Mouse (Mus musculus) hindbrain, embryonic 15.5 days (tissue): ENCODE measurements around the gene Gm20661. TPM values are rescaled to one million over a fixed set of nuclear protein-coding genes. Genes with fewer than 3 reads are reported as not detected.

Experiments
- ATAC-seq: fragments of 200-750 bp; cut with Nextera tagmentation; 2 replicates; pipeline ENCODE4 v1.8.0; 2017; ENCODE audit warnings: low read depth, moderate number of reproducible peaks, moderate TSS enrichment; ENCODE audit not compliant: low FRiP score
- H3K27ac ChIP-seq: fragments of 300-500 bp; sonication (generic); replicated peaks from 2 replicates; pipeline ENCODE4 v1.5.1; 2015; ENCODE audit warnings: mild to moderate bottlenecking, inconsistent platforms
- H3K27me3 ChIP-seq: fragments of 300-500 bp; sonication (generic); 2 replicates; pipeline ENCODE4 v1.6.1; 2015; ENCODE audit warnings: control low read depth, inconsistent platforms
- H3K36me3 ChIP-seq: fragments of 300-500 bp; sonication (generic); 2 replicates; pipeline ENCODE4 v1.6.1; 2015; ENCODE audit warnings: control low read depth, inconsistent platforms
- H3K4me1 ChIP-seq: fragments of 300-500 bp; sonication (generic); replicated peaks from 2 replicates; pipeline ENCODE4 v1.6.1; 2015; ENCODE audit warnings: control low read depth, inconsistent platforms
- H3K4me2 ChIP-seq: fragments of 300-500 bp; sonication (generic); 2 replicates; pipeline ENCODE4 v1.6.1; 2015; ENCODE audit warnings: moderate library complexity, mild to moderate bottlenecking, inconsistent platforms
- H3K4me3 ChIP-seq: fragments of 300-500 bp; sonication (generic); 2 replicates; pipeline ENCODE4 v1.5.1; 2015; ENCODE audit warnings: mild to moderate bottlenecking, inconsistent platforms
- H3K9ac ChIP-seq: fragments of 300-500 bp; sonication (generic); 2 replicates; pipeline ENCODE4 v1.6.1; 2015; ENCODE audit warnings: inconsistent platforms
- H3K9me3 ChIP-seq: fragments of 300-500 bp; sonication (generic); 2 replicates; pipeline ENCODE4 v1.6.1; 2016; ENCODE audit warnings: control low read depth, inconsistent platforms
- WGBS: fragments of 180-500 bp; shearing (Covaris S2); methylation state at CpG from one replicate; pipeline ENCODE4 v1.1.7; 2015; 5-methylcytosine and 5-hydroxymethylcytosine counted together
- polyA plus RNA-seq: library from polyadenylated mRNA; unstranded; fragments of >200 nt; fragmentation: Nextera tagmentation; extraction: Ambion mirVana; gene quantifications from 2 replicates; pipeline ENCODE4 v1.2.1, GENCODE M21; 2015

Gene Gm20661
- 1.1 and 1.5 TPM in 2 replicates for polyA plus RNA-seq

- H3K4me3 ChIP-seq, result peak within 1 kb of the TSS; percentile 75; the same call in 1 of the 2 replicates
- peaks cover 8% of the 10 kb centered on the region for H3K27me3 ChIP-seq
- 0 out of 2 replicates have a peak, but pooled peaks have one; percentile 23 for ATAC-seq
These were observed at the start of gene Gm20661 for GRCm38 (mm10) chr9:107982681-107983346. Gene Gm20661, plus strand, starts transcription at chr9:107983058.

DNA sequence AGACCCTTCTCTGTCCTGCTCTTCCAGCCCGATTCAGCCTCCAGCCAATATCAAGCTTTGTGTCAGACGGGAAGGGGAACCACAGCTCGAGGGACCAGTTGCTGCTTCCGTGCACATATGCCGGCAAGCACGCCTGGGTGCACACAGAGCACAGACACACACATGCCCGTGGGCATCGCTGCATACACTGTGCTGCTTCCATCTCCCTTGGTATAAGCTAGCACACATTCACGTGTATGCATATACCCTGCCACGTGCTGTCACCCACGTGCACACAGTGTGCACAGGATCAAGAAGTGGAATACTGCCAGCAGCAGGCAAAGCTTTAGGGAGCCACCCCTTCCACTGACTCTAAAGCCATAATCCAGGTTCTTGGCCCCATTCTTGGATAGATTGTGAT lies 48.7 kb upstream of the Gm20661 start:
- Histone ChIP-seq H3K27me3 (peaks cover 3% of the 10 kb centered on the region; the same call in 1 of the 2 replicates), H3K4me1 (peaks cover 22% of the 10 kb centered on the region), H3K9ac (no peak overlapping the region), H3K4me3 (no peak overlapping the region), H3K36me3 (no peaks in the 10 kb centered on the region), H3K4me2 (no peak overlapping the region), H3K27ac (no peak overlapping the region), H3K9me3 (no peaks in the 10 kb centered on the region)
- no peak for ATAC-seq
- WGBS, result 74% methylated on average over 11 of the region's 11 CpGs

More at GRCm38 (mm10) chr9:107982681-107983346, at the start of gene Gm20661:
- Histone ChIP-seq H3K27ac (peak within 1 kb of the TSS; percentile 78), H3K9ac (no peak within 1 kb of the TSS), H3K9me3 (no peaks in the 10 kb centered on the region), H3K4me1 (peaks cover 42% of the 10 kb centered on the region), H3K36me3 (no peaks in the 10 kb centered on the region), H3K4me2 (peak within 1 kb of the TSS; percentile 91)
- 55% methylated on average over 14 of the region's 14 CpGs for WGBS

GRCm38 (mm10) chr9:107935374-107935773 lies 47.5 kb upstream of the Gm20661 start, which contains the start of gene Camkv:
Gene Camkv, plus strand, starts transcription at chr9:107935674.
- Histone ChIP-seq H3K4me2 (peak within 1 kb of the TSS; percentile 94), H3K4me3 (peak within 1 kb of the TSS; percentile 57), H3K36me3 (no peaks in the 10 kb centered on the region), H3K9ac (peak within 1 kb of the TSS; percentile 57), H3K9me3 (no peaks in the 10 kb centered on the region), H3K27ac (no peak within 1 kb of the TSS), H3K4me1 (peaks cover 22% of the 10 kb centered on the region), H3K27me3 (peaks cover 3% of the 10 kb centered on the region; the same call in 1 of the 2 replicates)
- 16% methylated on average over 3 of the region's 3 CpGs for whole genome bisulfite sequencing
- ATAC-seq, result no peak

GRCm38 (mm10) chr9:107935790-107936214 lies 47.1 kb upstream of the Gm20661 start:
- Histone ChIP-seq H3K9me3 (no peaks in the 10 kb centered on the region), H3K4me2 (peak overlapping the region; percentile 94), H3K36me3 (no peaks in the 10 kb centered on the region), H3K9ac (peak overlapping the region; percentile 57), H3K27ac (no peak overlapping the region), H3K4me1 (peaks cover 22% of the 10 kb centered on the region), H3K4me3 (peak overlapping the region; percentile 57), H3K27me3 (peaks cover 3% of the 10 kb centered on the region; the same call in 1 of the 2 replicates)
- 0% methylated on average over 41 of the region's 41 CpGs for WGBS
- peak; percentile 42; the same call in 1 of the 2 replicates for ATAC-seq

GRCm38 (mm10) chr9:107936215-107936822 lies 46.5 kb upstream of the Gm20661 start:
- H3K4me3 ChIP-seq, result peak overlapping the region; percentile 57
- H3K9me3 ChIP-seq, result no peaks in the 10 kb centered on the region
- H3K27ac ChIP-seq, result no peak overlapping the region
- peaks cover 3% of the 10 kb centered on the region; the same call in 1 of the 2 replicates for H3K27me3 ChIP-seq
- 1% methylated on average over 29 of the region's 29 CpGs for WGBS
- H3K36me3 ChIP-seq, result no peaks in the 10 kb centered on the region
- peak; percentile 41; the same call in 1 of the 2 replicates for ATAC-seq
- peak overlapping the region; percentile 94 for H3K4me2 ChIP-seq
- peaks cover 22% of the 10 kb centered on the region for H3K4me1 ChIP-seq
- peak overlapping the region; percentile 57 for H3K9ac ChIP-seq

GRCm38 (mm10) chr9:107936831-107937230 lies 46.0 kb upstream of the Gm20661 start:
- Histone ChIP-seq H3K4me1 (peaks cover 22% of the 10 kb centered on the region), H3K36me3 (no peaks in the 10 kb centered on the region), H3K4me2 (peak overlapping the region; percentile 94), H3K27ac (no peak overlapping the region), H3K9ac (peak overlapping the region; percentile 57; the same call in 1 of the 2 replicates), H3K27me3 (peaks cover 3% of the 10 kb centered on the region; the same call in 1 of the 2 replicates), H3K9me3 (no peaks in the 10 kb centered on the region), H3K4me3 (peak overlapping the region; percentile 57)
- 0 out of 2 replicates have a peak, but pooled peaks have one; percentile 2 for ATAC-seq
- WGBS, result 5% methylated on average over 3 of the region's 3 CpGs

DNA sequence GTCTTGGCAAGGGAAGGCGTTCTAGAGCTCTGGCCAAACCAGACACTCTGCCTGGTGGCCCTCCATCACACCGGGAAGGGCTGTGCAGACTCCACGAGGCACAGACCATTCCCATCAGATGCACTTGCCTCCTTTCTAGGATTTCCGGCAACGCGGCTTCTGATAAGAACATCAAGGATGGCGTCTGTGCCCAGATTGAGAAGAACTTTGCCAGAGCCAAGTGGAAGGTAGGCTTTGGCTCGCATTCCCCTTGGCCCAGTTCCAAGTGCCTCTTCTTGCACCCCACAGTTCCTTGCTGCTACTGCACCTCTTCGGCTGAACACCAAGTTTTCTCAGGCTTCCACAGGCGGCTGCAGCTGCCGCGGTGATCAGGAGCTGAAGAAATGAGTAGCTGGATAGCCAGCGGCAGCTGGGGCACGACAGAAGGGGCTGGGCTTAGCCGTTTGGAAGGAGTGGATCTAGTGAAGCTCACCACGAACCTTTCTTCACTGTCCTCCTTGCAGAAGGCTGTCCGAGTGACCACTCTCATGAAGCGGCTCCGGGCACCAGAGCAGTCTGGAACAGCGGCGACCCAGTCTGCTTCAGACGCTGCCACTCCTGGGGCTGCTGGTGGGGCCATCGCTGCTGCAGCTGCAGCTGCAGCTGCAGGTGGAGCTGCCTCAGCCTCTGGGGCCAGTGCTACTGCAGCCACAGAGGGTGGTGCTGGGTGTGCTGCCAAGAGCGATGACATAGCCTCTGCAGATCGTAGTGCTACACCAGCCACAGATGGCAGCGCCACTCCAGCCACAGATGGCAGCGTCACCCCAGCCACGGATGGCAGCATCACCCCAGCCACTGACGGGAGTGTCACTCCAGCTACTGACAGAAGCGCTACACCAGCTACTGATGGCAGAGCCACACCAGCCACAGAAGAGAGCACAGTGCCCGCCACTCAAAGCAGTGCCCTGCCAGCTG lies 35.3 kb upstream of the Gm20661 start:
- Histone ChIP-seq H3K9ac (no peak overlapping the region), H3K9me3 (no peaks in the 10 kb centered on the region), H3K36me3 (no peaks in the 10 kb centered on the region), H3K4me2 (no peak overlapping the region), H3K4me3 (no peak overlapping the region), H3K27ac (no peak overlapping the region), H3K4me1 (peaks cover 11% of the 10 kb centered on the region), H3K27me3 (no peaks in the 10 kb centered on the region)
- WGBS, result 87% methylated on average over 31 of the region's 31 CpGs
- ATAC-seq, result no peak

GRCm38 (mm10) chr9:107949184-107949921 lies 33.5 kb upstream of the Gm20661 start:
- H3K27me3 ChIP-seq, result no peaks in the 10 kb centered on the region
- no peak overlapping the region for H3K4me2 ChIP-seq
- no peaks in the 10 kb centered on the region for H3K36me3 ChIP-seq
- no peak overlapping the region for H3K27ac ChIP-seq
- no peak overlapping the region for H3K9ac ChIP-seq
- no peaks in the 10 kb centered on the region for H3K9me3 ChIP-seq
- peaks cover 11% of the 10 kb centered on the region for H3K4me1 ChIP-seq
- no peak for ATAC-seq
- WGBS, result 86% methylated on average over 13 of the region's 13 CpGs
- H3K4me3 ChIP-seq, result no peak overlapping the region

DNA sequence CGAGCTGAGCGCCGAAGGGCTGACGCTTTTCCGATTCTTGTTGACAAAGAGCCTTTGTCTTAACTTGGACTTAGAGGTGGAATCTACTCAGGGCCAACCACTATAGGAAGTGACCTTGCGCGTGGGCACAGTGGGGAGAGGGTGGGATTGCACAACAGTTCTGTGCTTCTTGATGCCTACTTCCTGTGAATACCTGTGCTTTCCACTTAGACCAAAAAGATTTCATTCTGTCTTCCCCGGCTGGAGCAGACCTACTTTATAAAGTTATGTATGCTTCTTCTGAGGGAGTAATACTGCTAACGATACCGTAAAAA lies 33.0 kb upstream of the Gm20661 start, which contains the start of gene Traip:
Gene Traip, plus strand, starts transcription at position 215 of the 314 bp plus-strand sequence.
- no peak for ATAC-seq
- WGBS, result 93% methylated on average over 10 of the region's 10 CpGs

DNA sequence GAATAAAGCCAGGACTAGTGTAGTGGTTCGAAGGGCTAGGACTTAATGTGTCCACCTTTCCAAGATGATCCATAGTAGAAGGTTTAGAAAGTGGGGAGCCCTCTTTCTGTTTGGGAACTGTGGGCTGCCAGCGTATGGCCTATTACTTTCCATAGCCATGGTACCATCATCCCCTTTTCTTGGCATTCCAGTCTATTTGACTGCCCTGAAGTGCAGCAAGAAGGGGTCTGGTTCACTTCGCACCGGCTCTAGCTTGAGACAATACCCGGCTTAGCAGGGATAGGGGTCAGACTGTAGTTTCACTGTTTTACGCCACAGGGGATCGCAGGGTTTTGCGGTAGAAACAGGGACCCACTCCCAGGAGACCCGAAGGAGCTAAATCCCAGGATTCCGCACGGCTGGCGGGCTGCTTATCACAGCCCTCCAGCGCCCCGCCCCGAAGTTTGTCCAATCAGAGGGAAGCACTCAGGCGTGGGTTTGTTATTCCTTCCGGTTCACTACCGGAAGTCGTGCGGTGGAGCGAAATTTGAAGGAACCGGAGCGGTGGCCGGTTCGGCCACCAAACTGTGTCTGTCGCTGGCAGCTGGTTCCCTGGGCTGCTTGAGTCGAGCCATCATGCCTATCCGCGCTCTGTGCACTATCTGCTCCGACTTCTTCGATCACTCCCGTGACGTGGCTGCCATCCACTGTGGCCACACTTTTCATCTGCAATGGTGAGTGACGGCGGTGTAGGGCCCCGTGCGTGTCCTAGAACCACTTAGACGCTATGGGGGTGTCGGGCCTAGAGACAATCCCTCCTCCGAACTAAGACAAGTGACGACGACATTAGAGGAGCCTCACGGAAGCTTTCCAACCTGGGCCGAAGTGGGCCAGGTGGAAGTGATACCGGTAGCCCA lies 32.1 kb upstream of the Gm20661 start:
- peak; percentile 97 for ATAC-seq
- peak overlapping the region; percentile 64 for H3K9ac ChIP-seq
- H3K36me3 ChIP-seq, result no peaks in the 10 kb centered on the region
- peaks cover 11% of the 10 kb centered on the region for H3K4me1 ChIP-seq
- H3K4me2 ChIP-seq, result peak overlapping the region; percentile 66
- H3K27me3 ChIP-seq, result no peaks in the 10 kb centered on the region
- no peaks in the 10 kb centered on the region for H3K9me3 ChIP-seq
- H3K4me3 ChIP-seq, result peak overlapping the region; percentile 47
- 17% methylated on average over 45 of the region's 45 CpGs for WGBS
- peak overlapping the region; percentile 84 for H3K27ac ChIP-seq

More for the DNA sequence above, 33.0 kb upstream of the Gm20661 start, which contains the start of gene Traip:
- Histone ChIP-seq H3K9ac (peak within 1 kb of the TSS; percentile 64), H3K27ac (peak within 1 kb of the TSS; percentile 84), H3K9me3 (no peaks in the 10 kb centered on the region), H3K4me3 (peak within 1 kb of the TSS; percentile 47), H3K4me1 (peaks cover 11% of the 10 kb centered on the region), H3K27me3 (no peaks in the 10 kb centered on the region), H3K36me3 (no peaks in the 10 kb centered on the region), H3K4me2 (peak within 1 kb of the TSS; percentile 66)
